8 mouse cellular contexts compared by ENCODE assay signal in the genomic region with DNA sequence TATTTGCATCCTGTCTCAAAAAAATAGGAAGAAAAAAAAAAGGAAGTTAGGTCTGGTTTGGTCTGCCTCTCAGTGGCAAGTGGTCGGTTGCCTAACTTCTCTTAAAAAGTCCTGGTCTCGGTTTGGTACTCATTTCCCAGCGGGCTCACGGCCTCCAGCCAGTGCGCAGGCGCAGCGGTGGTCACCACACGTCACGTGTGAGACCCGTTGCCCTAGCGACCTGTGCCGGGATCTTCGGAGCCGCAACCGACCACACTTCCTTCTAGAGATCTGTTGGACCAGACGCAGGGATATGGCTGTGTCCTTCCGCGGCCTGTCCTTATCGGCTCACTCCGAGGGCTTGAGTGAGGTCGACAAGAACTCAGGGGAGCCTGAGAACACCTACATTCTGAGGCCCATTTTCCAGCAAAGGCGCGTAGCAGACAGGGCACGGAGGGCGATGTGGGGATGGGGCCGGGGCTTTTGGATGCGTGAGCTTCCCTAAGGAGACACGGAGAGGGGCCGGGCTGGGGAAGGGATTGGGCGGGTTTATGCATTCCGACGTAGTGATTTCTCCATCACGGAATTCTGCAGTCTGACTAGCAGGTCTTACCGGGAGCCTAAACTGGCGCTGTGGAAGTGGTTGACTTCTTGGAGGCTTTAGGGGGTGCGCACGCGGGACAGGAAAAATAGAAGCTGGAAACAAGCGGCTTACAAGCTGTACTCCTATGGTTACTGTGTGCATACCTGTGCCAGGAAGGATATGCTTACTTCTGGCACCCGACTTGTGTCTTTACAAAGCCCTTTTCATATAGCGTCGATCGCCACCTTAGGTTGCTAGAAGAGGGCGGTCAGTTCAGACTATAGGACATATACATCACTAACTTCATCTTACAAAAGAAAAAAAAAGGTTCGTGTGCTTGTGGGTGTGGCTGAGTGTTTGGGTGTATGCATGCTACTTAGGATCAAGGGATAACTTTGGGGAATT. TPM values are rescaled to one million over a fixed set of nuclear protein-coding genes. Genes with fewer than 3 reads are reported as not detected.
A peak's percentile ranks its signal among the peaks of the same experiment; 100 is the strongest.
DNase-seq lines count a peak whose midpoint lies in the region; ATAC-seq lines count a peak whose summit lies in the region.

A gene (plus strand): TSS at position 186 of the 967 bp plus-strand sequence.

- no peaks in the 10 kb centered on the region for H3K4me1 ChIP-seq in brown adipose tissue, adult 24 weeks (ENCODE audit: control insufficient read depth, insufficient read depth, insufficient read length, low read length)
- peaks cover 17% of the 10 kb centered on the region for H3K4me1 ChIP-seq in heart, embryonic 13.5 days
- peaks cover 18% of the 10 kb centered on the region for H3K4me1 ChIP-seq in liver, embryonic 12.5 days
- H3K4me1 ChIP-seq in stomach, embryonic 15.5 days: no peaks in the 10 kb centered on the region; the same call in 1 of the 2 replicates

- H3K27ac ChIP-seq in brown adipose tissue, adult 24 weeks (replicated peaks; ENCODE audit: low read depth, low read length): peak within 1 kb of the TSS; percentile 75
- peak within 1 kb of the TSS; percentile 95 for H3K27ac ChIP-seq in heart, embryonic 13.5 days (replicated peaks)
- peak within 1 kb of the TSS; percentile 59; the same call in 1 of the 2 replicates for H3K27ac ChIP-seq in liver, embryonic 12.5 days
- peak within 1 kb of the TSS; percentile 91 for H3K27ac ChIP-seq in stomach, embryonic 15.5 days

- peak within 1 kb of the TSS; percentile 75 for H3K4me3 ChIP-seq in brown adipose tissue, adult 24 weeks (ENCODE audit: insufficient read depth, low read depth, low read length)
- H3K4me3 ChIP-seq in heart, embryonic 13.5 days: peak within 1 kb of the TSS; percentile 79
- peak within 1 kb of the TSS; percentile 65 for H3K4me3 ChIP-seq in liver, embryonic 12.5 days
- H3K4me3 ChIP-seq in stomach, embryonic 15.5 days (replicated peaks): peak within 1 kb of the TSS; percentile 64

- H3K36me3 ChIP-seq in heart, embryonic 13.5 days: no peaks in the 10 kb centered on the region
- no peaks in the 10 kb centered on the region for H3K36me3 ChIP-seq in liver, embryonic 12.5 days
- no peaks in the 10 kb centered on the region for H3K36me3 ChIP-seq in stomach, embryonic 15.5 days

- WGBS in heart, embryonic 13.5 days: 2% methylated on average over 45 of the region's 45 CpGs
- 4% methylated on average over 45 of the region's 45 CpGs for WGBS in liver, embryonic 12.5 days (ENCODE audit: insufficient replicate concordance)
- WGBS in stomach, embryonic 15.5 days: under 1% methylated on average over 45 of the region's 45 CpGs

- ATAC-seq in heart, embryonic 13.5 days (ENCODE audit: extremely low read depth, insufficient number of reproducible peaks, low FRiP score, low TSS enrichment): peak; percentile 84
- ATAC-seq in liver, embryonic 12.5 days: peak; percentile 88
- ATAC-seq in stomach, embryonic 15.5 days (ENCODE audit: insufficient read depth, low FRiP score, low read depth): peak; percentile 96

- H3K27me3 ChIP-seq in heart, embryonic 13.5 days (replicated peaks): no peaks in the 10 kb centered on the region
- H3K27me3 ChIP-seq in liver, embryonic 12.5 days (replicated peaks): 0 out of 2 replicates have a peak, but pooled peaks cover 3% of the 10 kb centered on the region
- no peaks in the 10 kb centered on the region for H3K27me3 ChIP-seq in stomach, embryonic 15.5 days (replicated peaks)

- no peaks in the 10 kb centered on the region for H3K9me3 ChIP-seq in heart, embryonic 13.5 days
- H3K9me3 ChIP-seq in liver, embryonic 12.5 days (replicated peaks): no peaks in the 10 kb centered on the region
- no peaks in the 10 kb centered on the region for H3K9me3 ChIP-seq in stomach, embryonic 15.5 days

- peak within 1 kb of the TSS; percentile 89 for H3K9ac ChIP-seq in heart, embryonic 13.5 days
- peak within 1 kb of the TSS; percentile 66 for H3K9ac ChIP-seq in liver, embryonic 12.5 days
- H3K9ac ChIP-seq in stomach, embryonic 15.5 days: peak within 1 kb of the TSS; percentile 42; the same call in 1 of the 2 replicates

- H3K4me2 ChIP-seq in heart, embryonic 13.5 days: peak within 1 kb of the TSS; percentile 78
- peak within 1 kb of the TSS; percentile 81 for H3K4me2 ChIP-seq in liver, embryonic 12.5 days
- H3K4me2 ChIP-seq in stomach, embryonic 15.5 days: peak within 1 kb of the TSS; percentile 72

- DNase-seq in CD4-positive, CD25-positive, alpha-beta regulatory T cell, adult 2 months (ENCODE audit: low read depth, low spot score): peak; percentile 94
- peak; percentile 31 for DNase-seq in fat pad, adult 2 months (ENCODE audit: extremely low read depth, low read depth, low spot score)
- DNase-seq in kidney, postnatal 10 days: peak; percentile 97
- peak; percentile 84 to 90 for DNase-seq in natural killer cell, adult 2 months (ENCODE audit: low spot score in 2 of 2)

RNA-seq across cellular contexts. Expression of the gene that starts here (rescaled TPM):
- polyA plus RNA-seq in brown adipose tissue, adult 24 weeks (2012; ENCODE audit: insufficient read depth, insufficient read length, missing spikeins): 8.8 and 12.4 TPM in 2 replicates
- polyA plus RNA-seq in heart, embryonic 13.5 days (2015; fragmentation: Nextera tagmentation; extraction: Ambion mirVana): 23.1 and 26.9 TPM in 2 replicates
- polyA plus RNA-seq in liver, embryonic 12.5 days (2016; fragmentation: Nextera tagmentation; extraction: Ambion mirVana): 8.1 and 8.6 TPM in 2 replicates
- 27.4 and 27.5 TPM in 2 replicates for polyA plus RNA-seq in stomach, embryonic 15.5 days (2015; fragmentation: Nextera tagmentation; extraction: Ambion mirVana)

Comparison
In these comparisons a context has a peak if more than half of its experiments do, and no peak if none do; other contexts are left out.
1. Peak in every context shown above with its lines: DNase-seq, ATAC-seq, H3K4me3 ChIP-seq and H3K27ac ChIP-seq.
2. DNase-seq: peak in every context shown above with its lines; median percentile 97 in kidney, postnatal 10 days; 94 in CD4-positive, CD25-positive, alpha-beta regulatory T cell, adult 2 months; 87 in natural killer cell, adult 2 months; 31 in fat pad, adult 2 months.